Mouse (Mus musculus): ENCODE data around the gene March7. TPM values are rescaled to one million over a fixed set of nuclear protein-coding genes. Genes with fewer than 3 reads are reported as not detected.

The March7 gene
- polyA plus RNA-seq, 1 experiment from 2014 or later, result 96.2 TPM

DNA sequence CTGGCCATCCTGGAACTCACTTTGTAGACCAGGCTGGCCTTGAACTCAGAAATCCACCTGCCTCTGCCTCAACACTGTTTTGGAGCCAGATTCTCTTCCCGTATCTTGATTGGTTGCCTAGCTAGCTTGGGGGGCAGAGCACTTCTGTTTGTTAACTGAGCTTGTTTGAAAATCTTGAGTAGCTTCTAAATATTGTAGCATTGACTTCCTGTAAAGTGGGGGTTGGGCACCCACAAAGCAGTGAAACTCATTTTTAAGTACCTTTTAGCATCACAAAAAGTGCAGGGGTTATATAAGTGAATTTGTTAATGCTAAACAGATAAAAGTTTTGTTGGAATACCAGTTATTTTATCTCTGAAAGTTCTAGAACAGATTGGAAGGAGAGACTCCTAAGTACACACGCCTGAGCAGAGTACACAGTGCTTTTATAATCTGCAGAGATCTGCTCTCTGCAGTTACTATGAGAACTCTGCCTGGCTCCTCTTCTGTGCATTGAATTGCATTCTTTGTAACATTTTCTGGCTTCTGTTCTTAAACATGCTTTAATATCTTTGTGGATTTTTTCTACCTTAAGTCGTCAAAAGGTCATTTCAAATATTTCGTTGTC is 7.0 kb downstream of the March7 start:
- Histone ChIP-seq H3K27ac (no peak overlapping the region), H3K27me3 (no peaks in the 10 kb centered on the region), H3K4me1 (peaks cover 4% of the 10 kb centered on the region), H3K4me3 (no peak overlapping the region), H3K9me3 (no peaks in the 10 kb centered on the region), H3K4me2 (replicated peaks) (no peak overlapping the region), H3K36me3 (0 out of 2 replicates have a peak, but pooled peaks cover 16% of the 10 kb centered on the region), H3K9ac (no peak overlapping the region)
- WGBS, result 92% methylated on average over 4 of the region's 4 CpGs
- ATAC-seq (ENCODE audit: insufficient number of reproducible peaks, insufficient read depth, low FRiP score, low TSS enrichment), result no peak

DNA sequence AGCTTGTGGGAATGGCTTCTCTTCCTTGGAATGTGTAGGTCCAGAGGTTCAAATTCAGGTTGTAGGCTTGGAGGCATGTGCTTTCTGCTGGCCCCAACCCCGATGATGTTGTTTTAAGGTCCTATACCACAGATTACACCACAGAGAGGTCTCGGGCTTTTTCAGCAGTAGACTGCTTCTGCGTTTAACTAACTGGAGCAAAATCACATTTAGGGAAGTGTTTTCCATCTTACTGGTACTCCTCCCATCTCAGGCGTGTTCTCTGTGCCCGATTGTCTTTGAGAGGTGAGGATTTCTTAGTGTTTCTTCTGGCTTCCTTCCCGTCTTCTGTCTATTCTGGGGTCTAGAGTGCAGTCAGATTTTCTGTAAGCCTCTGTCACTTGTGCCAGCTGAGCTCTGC is 7.9 kb downstream of the March7 start:
- no peaks in the 10 kb centered on the region for H3K27me3 ChIP-seq
- no peaks in the 10 kb centered on the region for H3K9me3 ChIP-seq
- H3K9ac ChIP-seq, result no peak overlapping the region
- no peak for ATAC-seq (ENCODE audit: insufficient number of reproducible peaks, insufficient read depth, low FRiP score, low TSS enrichment)
- 0 out of 2 replicates have a peak, but pooled peaks cover 16% of the 10 kb centered on the region for H3K36me3 ChIP-seq
- no peak overlapping the region for H3K27ac ChIP-seq
- H3K4me1 ChIP-seq, result no peaks in the 10 kb centered on the region; the same call in 1 of the 2 replicates
- 90% methylated on average over 6 of the region's 6 CpGs for WGBS
- H3K4me3 ChIP-seq, result no peak overlapping the region
- H3K4me2 ChIP-seq (replicated peaks), result no peak overlapping the region

DNA sequence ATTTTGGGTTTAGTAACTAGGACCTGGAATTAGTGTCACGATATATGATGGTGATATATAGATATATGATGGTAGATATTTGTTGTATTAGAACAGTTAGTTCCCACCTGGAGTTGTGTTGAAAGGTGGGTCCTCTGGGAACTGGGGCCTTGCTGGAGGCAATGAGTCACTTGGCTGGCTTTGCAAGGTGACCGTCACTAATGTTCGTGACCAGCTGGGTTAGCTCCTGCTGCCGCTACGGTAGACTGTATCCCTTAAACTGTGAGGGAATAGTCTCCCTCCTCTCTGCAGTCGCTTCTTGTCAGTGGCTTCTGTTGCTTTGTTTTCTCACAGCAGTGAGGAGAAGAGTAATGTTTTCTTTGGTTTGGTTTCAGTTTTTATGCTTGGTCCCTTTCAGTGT is 11.5 kb downstream of the March7 start:
- Histone ChIP-seq H3K27me3 (no peaks in the 10 kb centered on the region), H3K36me3 (0 out of 2 replicates have a peak, but pooled peaks cover 4% of the 10 kb centered on the region), H3K4me2 (replicated peaks) (no peak overlapping the region), H3K4me3 (no peak overlapping the region), H3K27ac (no peak overlapping the region), H3K4me1 (no peaks in the 10 kb centered on the region; the same call in 1 of the 2 replicates), H3K9me3 (no peaks in the 10 kb centered on the region), H3K9ac (no peak overlapping the region)
- no peak for ATAC-seq (ENCODE audit: insufficient number of reproducible peaks, insufficient read depth, low FRiP score, low TSS enrichment)
- WGBS, result 72% methylated on average over 6 of the region's 6 CpGs

DNA sequence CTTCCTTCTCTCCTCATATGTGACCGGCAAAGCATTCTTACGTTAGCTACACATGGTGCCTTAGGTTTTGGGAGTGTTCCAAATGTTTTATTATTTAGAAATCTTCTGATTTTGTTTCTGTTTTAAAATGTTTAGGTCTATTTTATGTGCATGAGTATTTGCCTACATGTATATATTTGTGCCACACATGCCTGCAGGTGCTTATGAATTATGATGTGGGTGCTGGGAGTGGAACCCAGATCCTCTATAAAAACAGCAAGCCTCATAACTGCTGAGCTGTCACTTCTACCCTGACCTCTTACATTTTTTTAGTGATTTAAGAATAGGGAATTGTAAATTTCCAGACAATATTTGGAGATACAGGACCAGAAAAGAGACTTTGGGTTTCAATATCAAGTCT is 12.3 kb downstream of the March7 start:
- no peak for ATAC-seq (ENCODE audit: insufficient number of reproducible peaks, insufficient read depth, low FRiP score, low TSS enrichment)
- Histone ChIP-seq H3K9ac (no peak overlapping the region), H3K4me2 (replicated peaks) (no peak overlapping the region), H3K4me3 (no peak overlapping the region), H3K36me3 (no peaks in the 10 kb centered on the region), H3K27ac (no peak overlapping the region), H3K27me3 (no peaks in the 10 kb centered on the region), H3K9me3 (no peaks in the 10 kb centered on the region), H3K4me1 (no peaks in the 10 kb centered on the region)
- WGBS, result 87% methylated on average over 2 of the region's 2 CpGs

DNA sequence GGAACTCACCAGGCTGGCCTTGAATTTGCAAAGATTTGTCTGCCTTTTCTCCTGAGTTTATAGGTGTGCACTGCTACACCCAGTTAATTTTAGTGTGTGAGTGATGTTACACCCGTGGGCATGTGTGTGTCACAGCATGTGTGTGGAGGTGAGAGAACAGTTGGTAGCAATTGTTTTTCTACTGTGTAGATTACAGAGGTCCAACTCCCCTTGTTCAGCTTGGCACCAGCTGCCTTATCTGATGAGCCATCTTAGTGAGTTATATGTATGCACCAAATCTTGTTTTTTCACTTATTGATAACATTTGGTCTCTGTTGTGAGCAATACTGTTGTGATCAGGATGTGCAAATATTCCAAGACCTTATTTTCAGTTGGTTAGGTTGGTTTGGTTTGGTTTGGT is 13.8 kb downstream of the March7 start:
- ATAC-seq (ENCODE audit: insufficient number of reproducible peaks, insufficient read depth, low FRiP score, low TSS enrichment), result no peak
- WGBS, result 86% methylated on average over 1 of the region's 1 CpGs

GRCm38 (mm10) chr2:60228470-60228869 is 18.8 kb downstream of the March7 start:
- no peak overlapping the region for H3K9ac ChIP-seq
- no peaks in the 10 kb centered on the region for H3K27me3 ChIP-seq
- no peak overlapping the region for H3K4me2 ChIP-seq (replicated peaks)
- H3K4me3 ChIP-seq, result no peak overlapping the region
- no peak overlapping the region for H3K27ac ChIP-seq
- H3K36me3 ChIP-seq, result peaks cover 31% of the 10 kb centered on the region
- H3K4me1 ChIP-seq, result no peaks in the 10 kb centered on the region
- WGBS, result 71% methylated on average over 1 of the region's 1 CpGs
- H3K9me3 ChIP-seq, result no peaks in the 10 kb centered on the region
- no peak for ATAC-seq (ENCODE audit: insufficient number of reproducible peaks, insufficient read depth, low FRiP score, low TSS enrichment)

More for the DNA sequence above, 13.8 kb downstream of the March7 start:
- no peak overlapping the region for H3K27ac ChIP-seq
- no peak overlapping the region for H3K4me3 ChIP-seq
- no peak overlapping the region for H3K4me2 ChIP-seq (replicated peaks)
- no peak overlapping the region for H3K9ac ChIP-seq
- no peaks in the 10 kb centered on the region for H3K4me1 ChIP-seq
- H3K36me3 ChIP-seq, result no peaks in the 10 kb centered on the region
- no peaks in the 10 kb centered on the region for H3K9me3 ChIP-seq
- no peaks in the 10 kb centered on the region for H3K27me3 ChIP-seq

- H3K36me3 ChIP-seq, result peaks cover 43% of the 10 kb centered on the region
- no peak overlapping the region for H3K27ac ChIP-seq
- H3K4me1 ChIP-seq, result no peaks in the 10 kb centered on the region
- no peak for ATAC-seq (ENCODE audit: insufficient number of reproducible peaks, insufficient read depth, low FRiP score, low TSS enrichment)
- no peak overlapping the region for H3K9ac ChIP-seq
- H3K4me3 ChIP-seq, result no peak overlapping the region
- H3K4me2 ChIP-seq (replicated peaks), result no peak overlapping the region
- 86% methylated on average over 2 of the region's 2 CpGs for WGBS
- no peaks in the 10 kb centered on the region for H3K27me3 ChIP-seq
- H3K9me3 ChIP-seq, result no peaks in the 10 kb centered on the region
Measured at GRCm38 (mm10) chr2:60230361-60230760, 20.7 kb downstream of the March7 start.

DNA sequence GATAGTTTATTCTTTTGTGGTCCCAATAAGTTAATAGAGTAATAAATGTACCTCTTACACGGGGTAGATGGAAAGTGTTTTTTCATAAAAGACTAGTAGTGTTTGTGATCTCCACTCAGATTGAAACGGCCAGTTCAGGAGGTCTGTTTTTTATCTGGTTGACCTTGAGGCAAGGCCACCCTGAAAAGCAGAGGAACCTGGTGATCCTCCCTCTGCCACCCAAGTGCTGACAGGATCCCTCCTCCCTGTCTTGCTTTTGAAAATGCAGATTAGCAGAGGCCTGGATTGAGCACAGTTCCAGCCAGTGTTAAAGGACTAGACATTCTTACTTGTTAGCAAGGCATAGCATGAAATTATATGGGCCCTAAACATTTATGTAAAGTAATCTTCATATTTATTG is 23.5 kb downstream of the March7 start:
- 66% methylated on average over 2 of the region's 2 CpGs for WGBS
- ATAC-seq (ENCODE audit: insufficient number of reproducible peaks, insufficient read depth, low FRiP score, low TSS enrichment), result no peak
- no peaks in the 10 kb centered on the region for H3K4me1 ChIP-seq

GRCm38 (mm10) chr2:60234506-60234905 is 24.8 kb downstream of the March7 start:
- peaks cover 67% of the 10 kb centered on the region for H3K36me3 ChIP-seq
- no peak overlapping the region for H3K4me2 ChIP-seq (replicated peaks)
- ATAC-seq (ENCODE audit: insufficient number of reproducible peaks, insufficient read depth, low FRiP score, low TSS enrichment), result no peak
- H3K9ac ChIP-seq, result no peak overlapping the region
- no peak overlapping the region for H3K4me3 ChIP-seq
- H3K9me3 ChIP-seq, result no peaks in the 10 kb centered on the region
- no peaks in the 10 kb centered on the region for H3K27me3 ChIP-seq
- H3K4me1 ChIP-seq, result no peaks in the 10 kb centered on the region
- 79% methylated on average over 7 of the region's 7 CpGs for WGBS
- H3K27ac ChIP-seq, result no peak overlapping the region

More for the DNA sequence above, 23.5 kb downstream of the March7 start:
- Histone ChIP-seq H3K9me3 (no peaks in the 10 kb centered on the region), H3K9ac (no peak overlapping the region), H3K27ac (no peak overlapping the region), H3K36me3 (peaks cover 62% of the 10 kb centered on the region), H3K27me3 (no peaks in the 10 kb centered on the region), H3K4me2 (replicated peaks) (no peak overlapping the region), H3K4me3 (no peak overlapping the region)

GRCm38 (mm10) chr2:60252782-60253181 is 43.1 kb downstream of the March7 start:
- no peak for ATAC-seq (ENCODE audit: insufficient number of reproducible peaks, insufficient read depth, low FRiP score, low TSS enrichment)
- H3K4me2 ChIP-seq (replicated peaks), result no peak overlapping the region
- H3K27me3 ChIP-seq, result no peaks in the 10 kb centered on the region
- no peak overlapping the region for H3K9ac ChIP-seq
- 86% methylated on average over 4 of the region's 4 CpGs for WGBS
- no peaks in the 10 kb centered on the region for H3K9me3 ChIP-seq
- no peak overlapping the region for H3K27ac ChIP-seq
- H3K4me3 ChIP-seq, result no peak overlapping the region
- H3K4me1 ChIP-seq, result no peaks in the 10 kb centered on the region
- peaks cover 17% of the 10 kb centered on the region for H3K36me3 ChIP-seq

DNA sequence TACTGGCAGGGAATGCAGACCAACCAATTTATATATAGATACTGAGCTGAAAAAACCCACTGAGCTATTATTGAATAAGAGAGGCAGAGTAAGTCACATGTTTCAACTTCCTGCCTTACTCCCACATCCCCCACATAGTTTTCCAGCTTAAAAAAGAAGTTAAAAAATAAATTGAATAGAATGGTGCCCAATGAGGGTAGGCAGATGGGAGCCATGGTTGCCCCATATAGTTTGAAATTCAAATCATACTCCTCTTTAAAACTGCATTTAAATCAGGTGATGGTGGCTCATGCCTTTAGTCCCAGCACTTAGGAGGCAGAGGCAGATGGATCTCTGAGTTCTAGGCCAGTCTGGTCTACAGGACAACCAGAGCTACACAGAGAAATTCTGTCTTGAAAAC is 43.8 kb downstream of the March7 start:
- H3K9me3 ChIP-seq, result no peaks in the 10 kb centered on the region
- no peak overlapping the region for H3K9ac ChIP-seq
- no peak overlapping the region for H3K4me2 ChIP-seq (replicated peaks)
- no peaks in the 10 kb centered on the region for H3K27me3 ChIP-seq
- H3K4me1 ChIP-seq, result no peaks in the 10 kb centered on the region
- ATAC-seq (ENCODE audit: insufficient number of reproducible peaks, insufficient read depth, low FRiP score, low TSS enrichment), result no peak
- H3K4me3 ChIP-seq, result no peak overlapping the region
- no peak overlapping the region for H3K27ac ChIP-seq
- H3K36me3 ChIP-seq, result peaks cover 17% of the 10 kb centered on the region

- 86% methylated on average over 2 of the region's 2 CpGs for WGBS
- Histone ChIP-seq H3K9ac (no peak overlapping the region), H3K4me1 (no peaks in the 10 kb centered on the region), H3K36me3 (peaks cover 10% of the 10 kb centered on the region; the same call in 1 of the 2 replicates), H3K4me3 (no peak overlapping the region), H3K27me3 (no peaks in the 10 kb centered on the region), H3K9me3 (no peaks in the 10 kb centered on the region), H3K27ac (no peak overlapping the region), H3K4me2 (replicated peaks) (no peak overlapping the region)
- no peak for ATAC-seq (ENCODE audit: insufficient number of reproducible peaks, insufficient read depth, low FRiP score, low TSS enrichment)
Measured at GRCm38 (mm10) chr2:60256751-60257150, 47.1 kb downstream of the March7 start.
